Mouse (Mus musculus): ENCODE results near the gene Cfap58.

DNA sequence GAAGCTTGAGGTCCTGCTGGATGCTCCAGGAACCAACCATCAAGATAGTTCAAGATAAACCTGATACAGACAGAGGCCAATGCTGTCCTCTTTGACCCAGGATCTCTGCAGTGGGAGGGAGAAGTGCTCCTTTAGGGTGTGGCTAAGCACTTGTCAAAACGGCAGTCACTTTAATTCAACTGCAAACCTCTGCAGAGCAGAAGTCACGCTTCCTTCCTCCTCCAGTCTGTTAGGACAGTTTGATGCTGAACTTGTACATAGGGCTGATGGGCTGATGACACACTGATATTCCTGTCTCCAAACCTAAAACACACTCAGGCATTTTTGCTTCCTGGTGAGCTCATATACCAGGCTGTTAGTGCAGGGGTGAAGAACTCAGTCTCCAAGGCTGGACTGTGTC is 125.8 kb downstream of the Cfap58 start:
- TF ChIP-seq CTCF (conservative IDR thresholded peaks at IDR 0.05; ENCODE audit: insufficient read depth, insufficient read length, low read depth, low read length) (no peak), POLR2A (IDR thresholded peaks at IDR 0.05; ENCODE audit: low read depth, low read length) (no peak)
